Mouse (Mus musculus): Measurements from ENCODE around the gene Slc4a3. TPM values are rescaled to one million over a fixed set of nuclear protein-coding genes. Genes with fewer than 3 reads are reported as not detected.

Slc4a3 gene
- polyA plus RNA-seq, 1 experiment, result 19.2 TPM

DNA sequence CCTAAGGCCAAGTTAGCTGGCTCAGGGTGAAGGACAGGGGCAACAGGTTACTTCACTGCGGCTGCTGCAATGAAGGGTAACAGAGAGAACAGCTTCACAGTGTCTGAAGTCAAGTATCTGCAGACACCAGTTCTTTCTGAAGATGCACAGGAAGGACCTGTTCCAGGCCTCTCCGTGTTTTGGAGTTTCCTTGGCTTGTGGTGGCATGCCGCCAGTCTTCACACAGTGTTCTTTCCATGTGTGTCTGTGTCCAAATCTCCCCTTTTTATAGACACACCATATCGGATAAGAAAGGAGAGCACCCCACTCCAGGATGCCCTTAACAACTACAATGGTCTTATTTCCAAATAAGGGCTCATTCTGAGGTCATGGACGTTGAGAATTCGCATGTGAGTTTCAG is 1.7 kb upstream of the Slc4a3 start:
- TF ChIP-seq POLR2A (IDR thresholded peaks at IDR 0.05; ENCODE audit: control insufficient read depth, low read depth, low read length), result no peak
- TF ChIP-seq CTCF (IDR thresholded peaks at IDR 0.05; ENCODE audit: control insufficient read depth, insufficient read depth, insufficient replicate concordance, low read depth, low read length), result no peak

DNA sequence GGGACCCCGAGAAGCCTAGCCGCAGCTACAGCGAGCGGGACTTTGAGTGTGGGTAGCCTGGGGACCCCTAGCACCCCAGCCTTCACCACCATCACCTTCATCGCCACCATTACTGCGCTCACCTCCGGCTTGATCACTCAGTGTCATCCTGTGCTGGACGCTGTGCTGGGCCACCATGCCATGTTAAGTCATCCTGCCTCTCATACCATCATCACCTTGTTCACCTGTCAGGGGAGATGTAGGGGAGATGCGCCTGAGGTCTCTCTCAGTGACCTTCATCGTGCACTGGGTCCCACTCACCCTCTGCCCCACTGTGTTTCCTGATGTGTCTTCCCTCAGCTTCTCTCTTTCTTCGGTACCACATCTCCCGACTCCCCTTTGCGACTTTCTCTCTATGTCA is 1.3 kb downstream of the Slc4a3 start:
- peaks cover 13% of the 10 kb centered on the region for H3K4me1 ChIP-seq (ENCODE audit: control insufficient read depth, insufficient read depth, low read length)
- TF ChIP-seq POLR2A (IDR thresholded peaks at IDR 0.05; ENCODE audit: control insufficient read depth, low read depth, low read length) (no peak), CTCF (IDR thresholded peaks at IDR 0.05; ENCODE audit: control insufficient read depth, insufficient read depth, insufficient replicate concordance, low read depth, low read length) (no peak)
- H3K27me3 ChIP-seq (ENCODE audit: control insufficient read depth, insufficient read depth, low read length), result no peaks in the 10 kb centered on the region
- no peaks in the 10 kb centered on the region for H3K36me3 ChIP-seq (ENCODE audit: control insufficient read depth, insufficient read depth, low read length)
- H3K27ac ChIP-seq (ENCODE audit: control insufficient read depth, insufficient read depth, low read depth, low read length), result no peak overlapping the region
- no peak overlapping the region for H3K4me3 ChIP-seq (ENCODE audit: control insufficient read depth, low read depth, low read length)

More for the DNA sequence above, 1.7 kb upstream of the Slc4a3 start:
- H3K4me3 ChIP-seq (ENCODE audit: control insufficient read depth, low read depth, low read length), result no peak overlapping the region
- no peak overlapping the region; the same call in 1 of the 2 replicates for H3K27ac ChIP-seq (ENCODE audit: control insufficient read depth, insufficient read depth, low read depth, low read length)
- no peaks in the 10 kb centered on the region for H3K36me3 ChIP-seq (ENCODE audit: control insufficient read depth, insufficient read depth, low read length)
- H3K27me3 ChIP-seq (ENCODE audit: control insufficient read depth, insufficient read depth, low read length), result no peaks in the 10 kb centered on the region
- H3K4me1 ChIP-seq (ENCODE audit: control insufficient read depth, insufficient read depth, low read length), result peaks cover 8% of the 10 kb centered on the region

DNA sequence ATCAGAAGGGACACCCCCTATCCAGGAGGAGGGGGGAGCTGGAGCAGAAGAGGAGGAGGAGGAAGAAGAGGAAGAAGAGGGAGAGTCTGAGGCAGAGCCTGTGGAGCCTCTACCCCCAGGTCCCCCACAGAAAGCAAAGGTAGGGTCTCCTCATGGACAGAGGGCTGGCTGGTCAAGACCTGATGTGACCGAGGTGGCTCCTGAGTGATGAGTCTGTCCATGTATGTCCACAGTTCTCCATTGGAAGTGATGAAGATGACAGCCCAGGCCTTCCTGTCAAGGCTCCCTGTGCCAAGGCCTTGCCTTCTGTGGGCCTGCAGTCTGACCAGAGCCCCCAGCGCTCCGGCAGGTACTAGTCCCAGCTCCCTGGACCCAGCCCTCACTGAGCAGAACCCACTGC is 2.0 kb downstream of the Slc4a3 start:
- H3K4me3 ChIP-seq (ENCODE audit: control insufficient read depth, low read depth, low read length), result no peak overlapping the region
- H3K4me1 ChIP-seq (ENCODE audit: control insufficient read depth, insufficient read depth, low read length), result peaks cover 13% of the 10 kb centered on the region
- TF ChIP-seq POLR2A (IDR thresholded peaks at IDR 0.05; ENCODE audit: control insufficient read depth, low read depth, low read length) (no peak), CTCF (IDR thresholded peaks at IDR 0.05; ENCODE audit: control insufficient read depth, insufficient read depth, insufficient replicate concordance, low read depth, low read length) (no peak)
- no peak overlapping the region for H3K27ac ChIP-seq (ENCODE audit: control insufficient read depth, insufficient read depth, low read depth, low read length)
- no peaks in the 10 kb centered on the region for H3K36me3 ChIP-seq (ENCODE audit: control insufficient read depth, insufficient read depth, low read length)
- no peaks in the 10 kb centered on the region for H3K27me3 ChIP-seq (ENCODE audit: control insufficient read depth, insufficient read depth, low read length)

DNA sequence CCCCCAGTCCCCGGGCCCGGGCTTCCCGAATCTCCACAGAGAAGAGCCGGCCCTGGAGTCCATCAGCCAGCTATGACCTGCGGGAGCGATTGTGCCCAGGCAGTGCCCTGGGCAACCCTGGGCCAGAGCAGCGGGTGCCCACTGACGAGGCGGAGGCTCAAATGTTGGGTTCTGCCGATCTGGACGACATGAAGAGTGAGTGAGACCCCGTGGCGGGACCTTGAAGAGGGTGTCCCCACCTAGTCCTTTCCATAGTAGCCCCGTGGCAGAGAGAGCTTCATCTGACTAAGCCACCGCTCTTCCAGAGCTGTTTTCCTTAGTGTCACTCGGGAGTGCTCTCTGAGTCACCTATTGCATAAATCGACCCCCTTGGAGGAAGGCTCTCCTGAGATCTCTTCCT is 2.8 kb downstream of the Slc4a3 start:
- TF ChIP-seq CTCF (IDR thresholded peaks at IDR 0.05; ENCODE audit: control insufficient read depth, insufficient read depth, insufficient replicate concordance, low read depth, low read length) (no peak), POLR2A (IDR thresholded peaks at IDR 0.05; ENCODE audit: control insufficient read depth, low read depth, low read length) (no peak)
- no peaks in the 10 kb centered on the region for H3K36me3 ChIP-seq (ENCODE audit: control insufficient read depth, insufficient read depth, low read length)

DNA sequence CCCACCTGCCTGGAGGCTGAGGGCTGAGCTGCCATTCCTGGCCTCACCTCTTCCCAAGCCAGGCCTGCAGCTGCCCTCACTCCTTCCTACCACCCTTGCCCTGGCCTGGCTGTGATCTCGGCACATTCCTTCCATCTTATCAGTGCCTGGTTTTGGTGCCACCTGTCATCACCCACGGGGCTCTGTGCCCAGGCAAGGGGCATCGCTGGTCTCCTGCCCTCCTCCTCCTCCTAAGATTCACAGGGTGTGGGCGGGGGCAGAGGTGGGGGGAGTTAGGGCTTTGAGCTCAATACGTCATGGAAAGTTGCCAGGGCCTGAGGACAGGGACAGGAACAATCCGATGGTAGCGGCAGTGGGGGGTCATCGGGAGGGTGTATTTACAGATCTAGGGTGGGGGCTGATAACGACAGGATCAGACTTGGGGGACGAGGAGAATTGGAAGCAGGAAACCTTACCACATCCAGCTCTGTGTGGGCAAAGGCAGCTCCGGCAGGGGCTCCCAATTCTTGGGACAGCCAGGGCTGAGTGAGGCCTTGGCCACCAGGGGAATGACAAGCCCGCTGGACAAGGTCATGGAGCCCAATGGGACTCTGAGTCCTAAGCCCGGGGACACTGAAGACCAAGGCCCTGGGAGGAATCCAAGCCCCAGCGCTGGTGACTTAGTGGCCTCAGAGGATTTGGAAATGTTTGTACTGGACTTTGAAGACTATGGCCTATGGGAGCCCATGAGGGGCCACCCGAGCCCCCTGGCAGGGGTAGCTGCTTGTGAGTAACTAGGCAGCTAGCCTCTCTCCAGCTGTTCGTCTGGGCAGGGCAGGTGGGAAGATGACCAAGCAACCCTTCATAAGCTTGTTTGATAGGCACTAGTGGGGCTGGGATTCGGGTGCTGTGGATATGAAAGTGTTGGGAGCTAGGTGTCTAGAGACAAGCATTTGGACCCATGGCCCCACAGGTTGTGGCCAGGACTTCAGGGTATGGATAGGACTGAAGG is 3.5 kb downstream of the Slc4a3 start:
- TF ChIP-seq POLR2A (IDR thresholded peaks at IDR 0.05; ENCODE audit: control insufficient read depth, low read depth, low read length) (no peak), CTCF (IDR thresholded peaks at IDR 0.05; ENCODE audit: control insufficient read depth, insufficient read depth, insufficient replicate concordance, low read depth, low read length) (no peak)
- Histone ChIP-seq H3K4me3 (ENCODE audit: control insufficient read depth, low read depth, low read length) (no peak overlapping the region), H3K27me3 (ENCODE audit: control insufficient read depth, insufficient read depth, low read length) (no peaks in the 10 kb centered on the region), H3K4me1 (ENCODE audit: control insufficient read depth, insufficient read depth, low read length) (peaks cover 13% of the 10 kb centered on the region), H3K36me3 (ENCODE audit: control insufficient read depth, insufficient read depth, low read length) (no peaks in the 10 kb centered on the region), H3K27ac (ENCODE audit: control insufficient read depth, insufficient read depth, low read depth, low read length) (no peak overlapping the region)

More for the DNA sequence above, 2.8 kb downstream of the Slc4a3 start:
- Histone ChIP-seq H3K4me1 (ENCODE audit: control insufficient read depth, insufficient read depth, low read length) (peaks cover 13% of the 10 kb centered on the region), H3K27me3 (ENCODE audit: control insufficient read depth, insufficient read depth, low read length) (no peaks in the 10 kb centered on the region), H3K4me3 (ENCODE audit: control insufficient read depth, low read depth, low read length) (no peak overlapping the region), H3K27ac (ENCODE audit: control insufficient read depth, insufficient read depth, low read depth, low read length) (no peak overlapping the region)

DNA sequence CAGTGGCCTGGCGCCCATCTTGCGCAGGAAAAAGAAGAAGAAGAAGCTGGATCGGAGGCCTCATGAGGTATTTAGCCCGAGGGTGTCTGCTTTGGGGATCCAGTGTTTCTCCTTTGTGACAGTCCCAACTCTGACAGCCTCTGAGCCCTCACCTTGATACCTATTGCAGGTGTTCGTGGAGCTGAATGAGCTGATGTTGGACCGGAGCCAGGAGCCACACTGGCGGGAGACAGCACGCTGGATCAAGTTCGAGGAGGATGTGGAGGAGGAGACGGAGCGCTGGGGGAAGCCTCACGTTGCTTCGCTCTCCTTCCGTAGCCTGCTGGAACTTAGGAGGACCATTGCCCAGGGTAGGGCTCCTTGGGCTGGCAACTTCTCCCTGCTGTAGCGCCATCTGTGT is 4.5 kb downstream of the Slc4a3 start:
- H3K27me3 ChIP-seq (ENCODE audit: control insufficient read depth, insufficient read depth, low read length), result no peaks in the 10 kb centered on the region
- peaks cover 13% of the 10 kb centered on the region for H3K4me1 ChIP-seq (ENCODE audit: control insufficient read depth, insufficient read depth, low read length)
- no peak overlapping the region for H3K4me3 ChIP-seq (ENCODE audit: control insufficient read depth, low read depth, low read length)
- no peaks in the 10 kb centered on the region for H3K36me3 ChIP-seq (ENCODE audit: control insufficient read depth, insufficient read depth, low read length)
- no peak overlapping the region for H3K27ac ChIP-seq (ENCODE audit: control insufficient read depth, insufficient read depth, low read depth, low read length)
- no peak for TF ChIP-seq CTCF (IDR thresholded peaks at IDR 0.05; ENCODE audit: control insufficient read depth, insufficient read depth, insufficient replicate concordance, low read depth, low read length)

DNA sequence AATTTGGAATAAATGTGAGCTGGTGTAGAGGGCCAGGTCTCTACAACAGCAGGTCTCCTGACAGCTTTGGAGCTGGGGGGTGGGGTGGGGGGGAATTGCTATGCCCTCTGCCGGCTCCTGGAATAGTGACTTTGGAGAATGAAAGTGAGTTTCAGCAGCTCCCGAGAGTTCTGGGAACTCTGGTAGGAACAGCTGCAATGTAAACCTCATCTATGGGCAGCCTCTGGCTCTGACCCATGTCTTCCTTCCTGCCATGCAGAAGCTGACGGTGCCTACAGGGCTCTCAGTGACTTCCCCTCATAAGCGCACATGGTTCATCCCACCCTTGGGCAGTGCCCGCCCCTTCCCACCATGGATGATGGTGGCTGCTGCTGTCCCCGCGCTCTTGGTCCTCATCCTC is 9.6 kb downstream of the Slc4a3 start:
- H3K36me3 ChIP-seq (ENCODE audit: control insufficient read depth, insufficient read depth, low read length), result no peaks in the 10 kb centered on the region

More for the DNA sequence above, 9.6 kb downstream of the Slc4a3 start:
- TF ChIP-seq POLR2A (IDR thresholded peaks at IDR 0.05; ENCODE audit: control insufficient read depth, low read depth, low read length) (no peak), CTCF (IDR thresholded peaks at IDR 0.05; ENCODE audit: control insufficient read depth, insufficient read depth, insufficient replicate concordance, low read depth, low read length) (no peak)
- Histone ChIP-seq H3K4me3 (ENCODE audit: control insufficient read depth, low read depth, low read length) (no peak overlapping the region), H3K27me3 (ENCODE audit: control insufficient read depth, insufficient read depth, low read length) (no peaks in the 10 kb centered on the region), H3K27ac (ENCODE audit: control insufficient read depth, insufficient read depth, low read depth, low read length) (no peak overlapping the region), H3K4me1 (ENCODE audit: control insufficient read depth, insufficient read depth, low read length) (peaks cover 15% of the 10 kb centered on the region)
